ENCODE assay signal across 8 mouse cellular contexts in the genomic region with DNA sequence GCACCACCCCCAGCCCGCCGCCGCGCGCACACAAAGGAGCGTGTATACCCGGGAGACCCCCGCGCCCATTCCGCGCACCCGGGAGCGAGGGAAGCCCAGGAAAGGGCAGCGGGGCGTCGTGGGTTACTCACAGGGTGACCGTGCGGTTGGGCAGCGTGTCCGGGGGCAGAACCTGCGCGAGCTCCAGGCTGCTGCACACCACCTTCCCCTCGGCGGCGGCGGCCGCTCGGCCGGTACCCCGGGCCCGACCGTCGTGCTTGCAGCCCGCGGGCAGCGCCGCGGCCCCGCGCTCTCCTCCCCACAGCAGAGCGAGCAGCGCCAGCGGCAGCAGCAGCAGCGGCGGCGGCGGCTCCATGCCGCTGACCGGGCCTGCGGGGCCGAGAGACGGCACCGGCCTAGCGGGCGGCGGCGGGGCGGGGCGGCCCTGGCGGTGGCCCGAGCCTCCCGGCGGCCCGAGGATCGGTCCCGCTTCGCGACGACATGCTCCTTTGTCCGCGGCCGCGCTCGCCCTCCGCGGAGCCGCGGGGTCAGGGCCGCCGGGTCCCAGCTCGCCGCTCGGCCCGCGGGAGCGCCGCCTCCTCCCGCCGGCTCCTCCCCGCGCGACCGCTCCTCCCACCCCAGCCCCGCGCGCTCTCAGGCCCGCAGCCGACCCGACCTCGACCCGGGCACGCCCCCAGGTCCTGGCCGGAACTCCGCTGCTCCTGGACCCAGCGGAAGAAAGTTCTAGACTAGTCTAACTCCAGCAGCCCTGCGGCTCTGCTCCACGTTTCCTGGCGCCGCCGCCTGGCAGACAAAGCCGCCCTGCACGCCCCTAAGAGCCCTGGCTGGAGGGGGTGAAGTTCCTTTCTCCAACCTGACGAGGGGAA. TPM values are rescaled to one million over a fixed set of nuclear protein-coding genes. Genes with fewer than 3 reads are reported as not detected.
A peak's percentile ranks its signal among the peaks of the same experiment; 100 is the strongest.
DNase-seq lines count a peak whose midpoint lies in the region; ATAC-seq lines count a peak whose summit lies in the region.

A gene (minus strand): TSS at position 586 of the 866 bp plus-strand sequence.

- ATAC-seq in hindbrain, embryonic 11.5 days (ENCODE audit: low FRiP score): peak; percentile 92
- ATAC-seq in monocyte, adult 5-6 weeks (replicated peaks; ENCODE audit: insufficient number of reproducible peaks, low FRiP score, low TSS enrichment, poor library complexity, severe bottlenecking): no peak

- peak within 1 kb of the TSS; percentile 91 for H3K4me3 ChIP-seq in hindbrain, embryonic 11.5 days (ENCODE audit: low read depth, low read length)

- WGBS in hindbrain, embryonic 11.5 days: under 1% methylated on average over 76 of the region's 113 CpGs

- peak within 1 kb of the TSS; percentile 100 for H3K9ac ChIP-seq in hindbrain, embryonic 11.5 days (ENCODE audit: low read depth, low read length)

- no peaks in the 10 kb centered on the region for H3K4me1 ChIP-seq in hindbrain, embryonic 11.5 days (replicated peaks; ENCODE audit: control insufficient read depth, insufficient read depth, low read length)

- H3K27ac ChIP-seq in hindbrain, embryonic 11.5 days (ENCODE audit: low read depth, low read length): peak within 1 kb of the TSS; percentile 89

- peak; percentile 90 for DNase-seq in ZHBTc4 (ENCODE audit: low read depth, low spot score)
- peak; percentile 72 to 83 for DNase-seq in cerebellum, postnatal 10 days
- DNase-seq in frontal cortex, postnatal 14 days (ENCODE audit: low spot score in 2 of 2): peak; percentile 20 to 41
- peak; percentile 81 for DNase-seq in hindbrain, embryonic 11.5 days (ENCODE audit: low spot score)
- peak; percentile 30 to 38 for DNase-seq in layer of hippocampus, postnatal 25 days (ENCODE audit: extremely low spot score in 1 of 2, low spot score in 1 of 2)
- peak; percentile 87 to 91 for DNase-seq in lung, postnatal 4 days
- DNase-seq in right cerebral cortex, postnatal 14 days: peak; percentile 53

- no peaks in the 10 kb centered on the region for H3K27me3 ChIP-seq in hindbrain, embryonic 11.5 days (ENCODE audit: control insufficient read depth, insufficient read depth, low read length)

- no peaks in the 10 kb centered on the region for H3K36me3 ChIP-seq in hindbrain, embryonic 11.5 days (ENCODE audit: control insufficient read depth, insufficient read depth, low read length)

- H3K4me2 ChIP-seq in hindbrain, embryonic 11.5 days (replicated peaks; ENCODE audit: low read depth, low read length): peak within 1 kb of the TSS; percentile 69

- no peaks in the 10 kb centered on the region for H3K9me3 ChIP-seq in hindbrain, embryonic 11.5 days (ENCODE audit: control insufficient read depth, low read length)

RNA-seq across cellular contexts. Expression of the gene that starts here (rescaled TPM):
- polyA plus RNA-seq in hindbrain, embryonic 11.5 days (2014; fragmentation: Nextera tagmentation; extraction: Ambion mirVana): 31.6 and 39.5 TPM in 2 replicates
- 10 to 100 TPM; 17.6 to 27.0 TPM for total RNA-seq in layer of hippocampus, postnatal 25 days (2021)
- 0.29 to 1.6 TPM (median 0.85 TPM) in 3 replicates for total RNA-seq in monocyte, adult 5-6 weeks (2017)

Comparison
In these comparisons a context has a peak if more than half of its experiments do, and no peak if none do; other contexts are left out.
1. DNase-seq: peak in every context shown above with its lines; median percentile 90 in ZHBTc4; 89 in lung, postnatal 4 days; 81 in hindbrain, embryonic 11.5 days; 78 in cerebellum, postnatal 10 days; 53 in right cerebral cortex, postnatal 14 days; 34 in layer of hippocampus, postnatal 25 days; 30 in frontal cortex, postnatal 14 days.